Mouse (Mus musculus) common myeloid progenitor, adult 5-6 weeks (primary cell): Measurements from ENCODE around the gene Ldah. TPM values are rescaled to one million over a fixed set of nuclear protein-coding genes. Genes with fewer than 3 reads are reported as not detected.
"Not testable (repeated sequence)": the region's sequence is repeated elsewhere in the genome, so short reads cannot be mapped to it uniquely, and the experiment has no call there.

Experiments used
- ATAC-seq: replicated peaks from 2 replicates; pipeline ENCODE4 v1.8.0; 2016; ENCODE audit warnings: low read depth, mild to moderate bottlenecking, moderate TSS enrichment, inconsistent platforms; ENCODE audit not compliant: poor library complexity, severe bottlenecking
- total RNA-seq: library from RNA; stranded (forward); fragments of 200-1000, 187-1606 nt; gene quantifications from 2 replicates; pipeline ENCODE4 v1.2.3, GENCODE M21; 2017

Ldah gene
- total RNA-seq: 34.9 and 42.9 TPM in 2 replicates

- ATAC-seq: peak; percentile 100
Observed at GRCm38 (mm10) chr12:8207978-8208403, at the start of gene Ldah. Gene Ldah (plus strand): TSS chr12:8208107.

GRCm38 (mm10) chr12:8167743-8168142 lies 40.2 kb upstream of the Ldah start:
- ATAC-seq: no peak

GRCm38 (mm10) chr12:8180921-8181320 lies 27.0 kb upstream of the Ldah start:
- no peak for ATAC-seq

- ATAC-seq: no peak
Observed at GRCm38 (mm10) chr12:8181744-8182143, 26.2 kb upstream of the Ldah start.

- ATAC-seq: no peak
Observed at GRCm38 (mm10) chr12:8184518-8184917, 23.4 kb upstream of the Ldah start.

- no peak for ATAC-seq
Observed at GRCm38 (mm10) chr12:8188161-8188560, 19.7 kb upstream of the Ldah start.

GRCm38 (mm10) chr12:8188796-8189535 lies 18.9 kb upstream of the Ldah start:
- not testable (repeated sequence) for ATAC-seq

GRCm38 (mm10) chr12:8189722-8190121 lies 18.2 kb upstream of the Ldah start:
- 0 out of 2 replicates have a peak, but pooled peaks have one; percentile 18 for ATAC-seq

- ATAC-seq: no peak
Observed at GRCm38 (mm10) chr12:8205721-8206120, 2.2 kb upstream of the Ldah start.

- no peak for ATAC-seq
Observed at GRCm38 (mm10) chr12:8207578-8207977, 329 bp upstream of the Ldah start.

GRCm38 (mm10) chr12:8216392-8217280 lies 8.7 kb downstream of the Ldah start:
- ATAC-seq: no peak

- ATAC-seq: peak; percentile 73
Observed at GRCm38 (mm10) chr12:8223036-8223435, 15.1 kb downstream of the Ldah start.

- ATAC-seq: no peak
Observed at GRCm38 (mm10) chr12:8231101-8231500, 23.2 kb downstream of the Ldah start.

- peak; percentile 56; the same call in 1 of the 2 replicates for ATAC-seq
Observed at GRCm38 (mm10) chr12:8232679-8233078, 24.8 kb downstream of the Ldah start.

- no peak for ATAC-seq
Observed at GRCm38 (mm10) chr12:8242181-8242580, 34.3 kb downstream of the Ldah start.

- no peak for ATAC-seq
Observed at GRCm38 (mm10) chr12:8244746-8245145, 36.8 kb downstream of the Ldah start.

- ATAC-seq: peak; percentile 71
Observed at GRCm38 (mm10) chr12:8260297-8260696, 52.4 kb downstream of the Ldah start.

- no peak for ATAC-seq
Observed at GRCm38 (mm10) chr12:8266311-8266710, 58.4 kb downstream of the Ldah start.

GRCm38 (mm10) chr12:8269627-8270026 lies 61.7 kb downstream of the Ldah start:
- ATAC-seq: peak; percentile 78

- ATAC-seq: no peak
Observed at GRCm38 (mm10) chr12:8271405-8271804, 63.5 kb downstream of the Ldah start.
